Mouse (Mus musculus): ENCODE measurements at regions not wholly inside any gene's neighbourhood (a gene's known extent, or its start where the extent isn't known, plus 50 kb on each side); places are given as distances from the start of the nearest gene placed in this dataset.

DNA sequence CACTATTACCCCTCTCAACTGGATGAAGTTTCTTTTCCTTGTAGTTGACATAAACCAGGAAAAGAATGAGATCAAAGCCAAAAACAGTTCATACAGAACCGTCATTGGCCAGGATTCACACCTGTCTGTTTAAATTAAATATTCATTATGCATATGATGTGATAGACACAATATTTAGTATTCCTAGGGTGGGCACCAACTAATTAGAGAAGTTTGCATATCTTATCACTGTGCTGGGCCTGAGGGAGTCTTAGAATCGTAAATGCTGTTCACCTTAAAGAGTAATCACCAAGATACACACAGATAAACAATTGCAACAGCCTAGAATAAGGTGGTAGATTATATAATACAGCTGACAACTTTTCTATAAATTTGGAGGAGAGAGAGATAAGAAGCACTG, 147.7 kb downstream of the Nhlrc3 start:
- Histone ChIP-seq H3K27me3 (replicated peaks; ENCODE audit: control insufficient read depth, insufficient read depth, low read length) (no peaks in the 10 kb centered on the region), H3K4me1 (replicated peaks; ENCODE audit: control insufficient read depth, insufficient read depth, low read length) (peaks cover 7% of the 10 kb centered on the region; the same call in 1 of the 2 replicates), H3K9me3 (ENCODE audit: control insufficient read depth, low read length) (no peaks in the 10 kb centered on the region), H3K4me2 (ENCODE audit: low read length) (no peak overlapping the region), H3K36me3 (ENCODE audit: control insufficient read depth, insufficient read depth) (no peaks in the 10 kb centered on the region), H3K4me3 (replicated peaks; ENCODE audit: low read length) (no peak overlapping the region), H3K27ac (ENCODE audit: low read length) (no peak overlapping the region), H3K9ac (replicated peaks; ENCODE audit: low read depth, low read length) (no peak overlapping the region)
- 51% methylated on average over 2 of the region's 2 CpGs for WGBS
- peak; percentile 74 for ATAC-seq

All from forebrain, embryonic 16.5 days (tissue).